Mouse (Mus musculus) left cerebral cortex, adult 8-10 months (tissue): ENCODE measurements around the gene Sorcs2. TPM values are rescaled to one million over a fixed set of nuclear protein-coding genes. Genes with fewer than 3 reads are reported as not detected.
A peak's percentile ranks its signal among the peaks of the same experiment; 100 is the strongest.

Experiments
- DNase-seq, 2 experiments: peaks; one replicate each; pipeline ENCODE4 v3.0.0; 2022; ENCODE audit warnings: low spot score in 2 of 2
- total RNA-seq, 4 experiments: library from RNA; stranded (reverse); gene quantifications; 2 replicates each; pipeline ENCODE4 v1.2.4; 2022

Sorcs2 gene
- total RNA-seq, 4 experiments from 2014 or later: 37.3 to 41.7 (median 41.3) TPM

DNA sequence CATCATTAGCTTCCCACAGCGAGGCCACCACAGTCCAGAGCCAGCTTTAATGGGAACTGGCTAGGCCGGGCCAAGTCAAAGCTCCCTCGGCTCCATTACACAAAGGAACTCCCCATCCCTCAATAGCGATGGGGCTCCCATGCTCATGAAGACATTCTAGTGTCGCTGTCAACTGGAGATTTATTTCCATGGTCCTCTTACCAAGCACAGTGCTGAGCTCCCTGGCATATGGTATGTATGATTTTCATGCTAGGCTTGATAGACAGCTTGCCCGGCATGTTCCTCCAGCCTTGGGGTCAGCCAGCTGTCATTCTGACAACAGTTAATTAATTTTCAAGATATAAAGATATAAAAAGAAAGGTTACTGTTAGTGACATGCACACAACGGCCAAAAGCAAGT, 215.6 kb downstream of the Sorcs2 start:
- no peak for DNase-seq

DNA sequence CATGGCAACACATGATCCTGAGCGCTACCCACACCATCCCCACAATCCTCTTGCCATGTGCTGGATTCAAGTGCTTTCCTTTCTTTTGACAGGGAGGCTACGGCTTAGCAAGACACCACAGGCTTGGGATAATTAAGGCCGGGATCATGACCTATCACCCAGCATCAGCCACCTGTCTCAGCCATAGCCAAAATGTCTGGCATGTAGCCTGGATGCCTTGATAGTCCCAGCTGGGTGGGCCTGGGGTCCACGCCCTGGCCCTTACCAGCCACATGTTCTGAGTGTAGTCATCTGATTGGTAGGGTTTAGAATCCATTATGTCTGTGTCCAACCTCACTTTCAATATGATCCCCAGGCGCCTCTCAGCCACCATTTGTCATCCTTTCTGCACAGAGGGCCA, 218.2 kb downstream of the Sorcs2 start:
- no peak for DNase-seq

DNA sequence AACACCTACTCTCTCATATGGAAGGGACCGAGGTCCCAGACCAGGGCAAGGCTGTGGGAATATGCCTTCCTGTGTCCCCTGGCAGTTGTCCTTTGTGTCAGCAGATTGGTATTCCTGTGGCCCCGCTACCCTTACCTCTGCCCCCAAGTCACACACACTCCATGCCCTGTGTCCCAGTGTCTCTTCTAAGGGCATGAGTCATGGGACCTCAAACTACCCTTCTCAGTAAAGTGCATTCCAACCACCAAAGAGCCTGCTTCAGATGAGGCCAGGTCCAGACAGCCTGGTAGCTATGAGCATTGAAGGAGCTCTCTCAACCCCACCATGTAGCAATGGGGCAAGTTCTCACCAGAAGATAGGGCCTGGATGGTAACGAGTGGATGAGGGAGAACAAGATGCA, 219.2 kb downstream of the Sorcs2 start:
- no peak for DNase-seq

DNA sequence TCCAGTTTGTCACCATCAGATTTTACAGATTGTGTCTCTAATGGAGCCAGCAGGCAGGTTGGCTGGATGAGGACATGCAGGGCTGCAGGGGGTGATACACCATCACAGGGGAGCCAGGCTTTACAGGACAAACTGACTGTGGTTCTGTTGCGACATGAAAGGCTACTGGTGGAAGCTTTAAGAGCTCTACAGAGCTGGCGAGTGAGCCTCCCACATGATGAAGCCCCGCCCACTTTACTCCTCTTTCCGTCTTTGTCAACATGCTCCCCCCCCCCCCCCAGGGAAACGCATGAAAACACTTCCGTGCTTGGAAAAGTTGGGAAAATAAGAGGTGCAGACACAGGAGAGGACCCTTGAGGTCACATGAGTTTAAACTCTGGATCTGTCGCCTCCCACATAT, 219.7 kb downstream of the Sorcs2 start:
- no peak for DNase-seq

DNA sequence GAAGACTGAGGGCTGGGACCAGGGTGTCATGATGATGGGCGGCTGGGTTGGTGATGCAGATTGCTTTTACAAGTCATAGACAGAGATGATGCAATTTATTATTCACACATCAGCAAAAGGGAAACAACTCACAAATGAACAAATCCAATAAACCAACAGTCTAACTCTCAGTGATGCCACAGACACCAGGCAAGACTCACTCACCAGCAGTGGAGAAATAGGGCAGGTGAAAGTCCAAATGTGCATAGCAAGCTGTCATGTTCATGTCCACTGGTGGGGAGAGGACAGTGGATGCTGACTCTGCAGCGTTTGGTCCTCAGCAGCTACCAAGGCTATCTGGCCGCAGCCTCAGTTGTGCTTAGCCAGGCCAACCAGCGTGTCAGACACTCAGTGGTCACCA, 221.1 kb downstream of the Sorcs2 start:
- no peak for DNase-seq

DNA sequence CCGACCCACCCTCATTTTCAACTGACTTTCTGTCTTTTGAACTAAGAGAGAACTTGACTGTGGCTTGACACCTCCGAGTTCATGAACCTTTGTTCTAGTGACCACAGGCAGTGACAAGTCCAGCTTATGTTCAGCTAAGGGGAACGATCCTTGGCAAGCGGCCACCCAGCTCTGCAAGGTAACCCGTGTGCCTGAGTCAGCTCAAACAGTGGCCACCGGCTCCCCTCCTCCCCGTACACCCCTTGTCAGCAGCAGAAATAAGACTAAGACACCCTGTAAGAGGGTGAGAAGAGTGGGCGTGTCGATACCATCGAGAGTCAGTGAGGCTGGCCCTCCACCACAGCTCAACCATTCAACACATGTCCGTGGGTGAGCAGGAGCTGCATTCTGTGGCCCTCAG, 221.5 kb downstream of the Sorcs2 start:
- no peak for DNase-seq

DNA sequence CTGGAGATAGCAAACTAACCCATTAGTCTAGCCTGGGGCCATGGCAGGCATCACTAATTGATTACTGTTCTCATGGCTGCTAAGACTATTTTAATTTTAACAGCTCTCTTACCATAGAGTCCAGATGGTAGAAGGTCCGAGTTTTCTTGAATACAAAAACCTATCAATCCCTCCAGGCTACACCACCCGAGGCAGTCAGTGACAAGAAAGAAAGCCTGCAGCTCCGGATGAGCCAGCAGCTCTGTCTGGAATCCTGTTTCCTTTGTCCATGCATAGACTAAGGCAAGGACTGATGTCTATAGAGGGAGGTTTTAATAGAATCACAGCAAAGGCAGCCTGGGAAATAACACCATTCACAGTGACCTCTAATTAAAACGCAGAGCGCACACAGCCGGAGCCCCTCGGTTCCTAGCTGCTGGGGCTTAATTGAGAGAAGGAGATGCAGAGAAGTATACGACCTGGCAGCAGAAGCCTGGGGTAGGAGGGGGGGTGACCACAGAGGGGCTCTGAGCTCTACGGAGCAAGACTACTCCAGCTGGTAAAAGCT, 223.3 kb downstream of the Sorcs2 start:
- no peak for DNase-seq

DNA sequence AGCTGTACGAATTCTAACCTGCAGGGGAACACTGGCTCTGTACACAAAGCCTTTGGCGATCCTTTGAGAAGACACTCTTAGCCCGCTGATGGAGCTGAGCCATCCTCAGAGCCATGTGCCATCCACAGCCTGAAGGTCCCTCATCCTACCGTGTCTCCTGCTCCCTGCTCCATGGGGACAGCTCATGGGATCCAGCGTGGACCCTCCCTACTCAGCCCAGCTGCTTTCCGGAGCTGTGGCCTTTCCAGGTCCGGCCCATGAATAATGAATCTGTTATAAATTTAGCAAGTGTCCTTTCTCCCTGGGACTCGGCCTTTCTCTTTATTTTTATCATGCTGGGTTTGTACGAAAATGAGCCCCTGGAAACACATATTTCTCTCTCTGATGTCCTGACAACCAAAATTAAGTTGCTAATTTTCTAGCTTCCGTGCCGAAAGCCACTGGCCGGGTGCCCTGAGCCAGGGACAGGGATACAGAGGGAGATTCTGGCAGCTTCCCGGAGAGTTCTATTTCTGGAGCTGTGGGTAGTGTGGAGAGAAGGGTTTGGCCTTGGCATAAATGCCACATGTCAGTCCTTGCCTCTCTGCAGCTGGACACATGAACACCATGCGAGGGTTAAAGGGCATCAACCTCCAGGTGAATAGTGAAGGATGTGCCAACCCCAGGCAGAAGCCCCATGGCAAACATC, 228.8 kb downstream of the Sorcs2 start:
- DNase-seq: peak in 1 of 2 experiments; percentile 22

DNA sequence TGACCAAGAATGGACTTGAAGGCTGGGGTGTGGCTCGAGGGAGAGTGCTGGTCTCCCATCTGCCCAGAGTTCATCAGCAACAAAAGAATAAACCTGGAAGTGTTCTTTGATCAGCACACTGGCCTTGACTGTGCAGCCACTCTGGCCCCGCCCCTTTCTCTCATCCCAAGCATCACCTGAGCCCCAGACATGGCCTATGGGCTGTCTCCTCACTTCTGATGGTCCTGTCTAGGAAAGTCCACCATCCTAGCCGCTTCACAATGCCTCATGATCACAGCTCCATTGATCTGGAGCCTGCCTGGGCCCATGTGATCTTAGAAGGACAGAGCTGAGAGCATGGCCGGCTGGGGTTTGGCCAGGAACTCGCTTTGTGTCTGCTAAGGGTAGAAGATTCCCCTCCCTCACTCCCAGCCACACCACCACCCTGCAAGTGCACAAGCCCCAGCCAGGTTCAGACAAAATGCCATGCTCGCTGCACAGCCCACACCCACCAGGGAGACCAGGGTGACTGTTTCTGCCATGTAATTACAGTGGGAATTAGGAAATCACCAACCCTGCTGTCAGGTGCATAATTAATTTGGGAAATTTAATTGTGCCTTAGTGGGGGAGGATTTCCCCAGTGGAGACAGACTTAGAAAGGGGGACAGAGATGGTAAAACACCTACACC, 231.5 kb downstream of the Sorcs2 start:
- no peak for DNase-seq

DNA sequence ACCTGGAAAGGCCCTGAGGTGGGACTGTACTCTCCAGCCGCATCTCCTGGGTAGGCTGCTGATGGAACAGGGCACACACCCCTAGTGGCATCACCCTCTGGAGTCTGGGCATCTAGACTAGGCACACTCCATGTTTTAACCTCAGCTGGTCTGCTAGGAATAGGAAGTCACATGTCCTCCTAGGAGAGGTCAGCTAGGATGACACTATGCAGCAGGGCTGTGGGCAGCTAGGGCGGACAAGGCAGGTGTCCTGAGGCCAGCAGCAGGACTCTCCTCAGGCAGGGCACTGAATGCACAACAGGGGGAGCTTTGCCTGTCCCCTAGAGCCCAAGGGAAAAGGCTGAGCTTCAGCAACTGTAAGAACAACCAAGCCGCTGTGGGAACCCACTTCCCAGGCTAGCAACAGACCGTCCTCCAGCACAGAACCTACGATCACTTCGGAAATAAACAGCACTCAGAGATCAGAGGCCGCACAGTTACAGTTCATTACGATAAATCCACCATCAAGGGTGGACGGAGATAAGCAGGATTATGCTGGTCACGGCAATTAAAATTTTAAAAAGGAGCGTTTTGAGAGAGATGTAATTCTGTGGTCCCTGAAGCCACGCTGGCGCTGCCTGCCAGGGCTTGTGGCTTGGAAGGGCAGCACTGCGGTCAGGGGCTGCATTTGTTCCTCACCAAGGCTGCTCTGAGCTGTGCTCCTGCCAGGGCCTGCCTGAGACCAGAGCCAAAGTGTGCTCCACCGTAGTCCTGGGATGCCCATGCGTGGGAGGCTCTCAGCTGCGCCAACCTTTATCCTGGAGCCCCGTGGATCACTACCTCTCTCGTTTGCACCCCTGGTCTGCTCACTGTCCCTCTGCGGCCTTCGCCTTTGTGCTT, 232.3 kb downstream of the Sorcs2 start:
- no peak for DNase-seq

DNA sequence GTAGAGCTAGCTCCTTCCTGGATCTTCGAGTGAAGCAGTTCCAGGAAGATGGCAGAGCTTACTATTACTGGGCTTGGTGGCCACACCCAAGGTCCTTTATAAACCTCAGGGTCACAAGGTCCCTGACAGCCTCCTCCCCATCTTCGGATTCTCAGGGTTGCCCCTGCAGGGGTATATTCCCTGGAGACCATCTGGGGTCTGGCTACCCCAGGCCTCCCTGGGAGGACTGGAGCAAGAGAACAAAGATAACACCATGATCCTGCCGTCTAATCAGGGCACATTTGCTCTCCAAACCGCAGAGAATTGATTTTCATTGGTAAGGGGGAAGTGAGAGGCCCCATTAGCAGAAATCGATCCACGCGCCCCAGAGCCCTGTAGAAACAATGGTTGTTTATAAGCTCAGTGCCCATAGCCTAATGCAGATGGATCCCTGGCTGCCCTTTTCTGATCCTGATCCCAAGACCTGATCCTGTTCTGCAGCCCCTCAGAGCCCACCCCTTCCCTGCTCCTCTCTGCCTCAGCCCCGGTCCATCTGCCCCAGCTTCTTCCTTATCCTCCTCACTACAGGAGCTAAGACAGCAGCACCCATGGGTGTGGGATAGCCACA, 243.0 kb downstream of the Sorcs2 start:
- DNase-seq: no peak

DNA sequence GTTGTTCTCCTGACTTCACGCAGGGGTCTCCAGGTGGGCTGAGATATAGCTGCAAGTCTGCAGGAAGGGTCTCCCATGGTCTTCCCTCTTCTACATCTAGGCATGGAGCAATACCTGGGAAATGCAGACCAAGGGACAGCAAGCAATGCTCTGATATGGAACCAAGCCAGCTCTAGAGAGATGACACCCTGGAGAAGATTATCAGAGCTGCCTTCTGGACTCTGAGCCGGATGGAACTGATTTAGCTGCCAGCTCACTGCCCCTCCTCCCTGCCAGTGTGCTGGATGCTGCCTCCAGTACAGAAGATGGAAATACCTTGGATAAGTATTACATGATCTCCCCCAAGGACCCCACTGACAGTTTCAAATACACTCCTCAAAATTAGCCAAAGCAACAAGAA, 244.7 kb downstream of the Sorcs2 start:
- DNase-seq: no peak

DNA sequence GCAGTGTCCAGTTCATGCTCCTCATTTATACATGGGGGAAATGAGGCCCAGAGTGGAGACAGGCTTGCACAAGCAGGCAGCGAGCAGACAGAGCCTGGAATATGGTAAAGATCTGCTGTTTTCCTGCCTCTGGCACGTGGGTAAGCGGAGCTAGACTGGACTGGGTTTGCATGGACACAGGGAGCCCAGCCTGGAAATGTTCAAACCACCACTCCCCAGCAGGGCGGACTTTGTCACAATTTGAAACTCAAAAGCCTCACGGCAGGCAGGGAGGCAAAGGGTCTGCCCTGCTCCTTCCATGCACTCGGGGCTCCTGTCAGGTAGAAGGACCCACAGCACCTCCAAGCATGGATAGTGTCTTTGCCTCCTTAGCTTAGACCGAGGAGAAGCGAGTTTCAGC, 246.9 kb downstream of the Sorcs2 start:
- DNase-seq: no peak

DNA sequence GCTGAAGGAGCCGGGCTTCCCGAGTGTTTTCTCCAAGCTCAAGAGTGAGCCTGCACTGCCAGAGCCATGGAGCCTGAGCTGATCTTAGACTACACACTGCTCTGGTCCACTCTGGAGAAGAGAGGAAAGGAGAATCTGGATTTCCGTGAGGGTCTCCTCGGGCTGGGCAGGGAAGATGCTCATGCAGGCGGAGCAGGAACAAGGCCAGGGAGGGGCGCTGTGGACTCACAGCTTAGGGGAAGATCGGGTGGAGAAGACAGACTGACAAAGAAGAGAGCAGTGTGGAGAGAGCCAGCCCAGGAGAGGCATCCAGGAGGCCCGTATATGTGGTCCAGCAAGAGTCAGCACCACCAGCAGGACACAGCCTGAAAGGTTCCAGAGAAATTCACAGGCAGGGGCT, 248.8 kb downstream of the Sorcs2 start:
- no peak for DNase-seq

DNA sequence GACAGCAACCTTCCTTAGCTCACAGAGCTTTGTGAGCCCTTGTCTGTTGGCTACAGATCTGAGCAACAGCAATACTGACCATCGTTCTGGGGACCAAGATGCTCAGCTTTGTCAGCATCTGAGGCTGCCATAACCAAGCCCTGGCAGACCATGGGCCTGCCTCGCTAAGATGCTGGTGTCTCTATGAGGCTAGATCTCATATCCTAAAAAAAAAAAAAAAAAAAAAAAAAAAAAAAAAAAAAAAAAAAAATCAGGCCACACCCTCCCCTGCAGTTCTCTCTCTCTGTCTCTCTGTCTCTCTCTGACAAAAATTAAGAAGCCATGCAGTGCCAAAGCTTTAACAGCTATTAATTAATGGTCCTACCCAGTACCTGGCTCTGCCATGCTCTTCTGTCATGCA, 251.3 kb downstream of the Sorcs2 start:
- no peak for DNase-seq

DNA sequence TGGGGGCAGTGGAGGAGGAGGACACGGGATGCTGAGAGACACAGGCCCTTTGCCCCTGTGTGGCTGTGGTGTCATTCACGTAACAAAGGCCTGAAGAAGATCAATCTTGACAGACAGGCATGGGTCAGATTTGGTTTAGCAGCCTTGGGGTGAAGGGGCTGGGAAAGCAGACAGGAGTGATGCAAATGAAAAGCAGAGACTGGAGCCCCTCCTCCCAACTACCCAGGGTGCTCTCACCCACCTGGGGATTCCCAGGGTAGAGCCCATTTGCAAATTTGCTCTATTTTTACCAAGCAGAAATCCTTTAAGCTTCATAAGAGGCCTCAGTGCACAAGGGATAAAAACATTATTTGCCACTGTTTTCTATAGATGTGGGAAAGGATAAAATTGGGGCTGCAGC, 253.4 kb downstream of the Sorcs2 start:
- no peak for DNase-seq

DNA sequence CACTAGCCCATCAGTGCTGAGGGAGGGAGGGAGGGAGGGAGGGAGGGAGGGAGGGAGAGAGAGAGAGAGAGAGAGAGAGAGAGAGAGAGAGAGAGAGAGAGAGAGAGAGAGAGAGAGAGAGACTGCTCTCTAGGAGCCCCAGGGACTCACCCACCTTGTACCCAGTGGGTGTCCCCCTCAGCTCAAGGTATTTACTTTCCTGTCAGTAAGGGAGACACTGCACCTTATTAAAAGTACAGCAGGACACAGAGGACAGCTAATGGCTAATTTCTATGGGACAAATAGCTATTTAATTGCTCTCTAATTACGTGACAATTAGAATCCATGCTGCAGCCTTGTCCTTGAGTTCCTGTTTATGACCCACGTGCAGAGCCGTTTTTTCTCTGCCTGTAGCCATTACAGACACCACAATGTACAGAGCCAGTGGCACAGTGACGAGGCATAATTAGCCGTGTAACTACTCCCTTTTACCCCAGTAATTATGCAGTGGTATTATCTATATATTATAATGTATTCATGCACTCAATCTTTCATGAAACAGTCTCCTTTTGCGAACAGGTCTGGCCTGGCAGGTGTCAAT, 256.2 kb downstream of the Sorcs2 start:
- no peak for DNase-seq

DNA sequence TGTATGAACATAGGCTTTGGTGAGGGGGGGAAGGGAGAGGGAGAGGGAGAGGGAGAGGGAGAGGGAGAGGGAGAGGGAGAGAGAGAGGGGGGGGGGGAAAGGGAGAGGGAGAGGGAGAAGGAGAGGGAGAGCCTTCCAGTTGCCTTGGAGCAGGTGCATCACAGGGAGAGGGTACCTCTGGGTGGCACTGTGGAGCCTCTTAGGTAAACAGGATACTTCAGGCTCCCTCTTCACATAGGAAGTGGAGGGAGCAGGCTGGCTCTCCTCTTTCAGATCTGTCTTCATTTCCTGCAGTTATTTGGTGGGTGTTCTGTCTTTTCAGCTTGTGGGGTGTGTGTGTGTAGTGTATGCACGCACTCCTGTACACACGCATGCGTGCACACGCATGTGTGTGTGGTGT, 256.8 kb downstream of the Sorcs2 start:
- DNase-seq: no peak

DNA sequence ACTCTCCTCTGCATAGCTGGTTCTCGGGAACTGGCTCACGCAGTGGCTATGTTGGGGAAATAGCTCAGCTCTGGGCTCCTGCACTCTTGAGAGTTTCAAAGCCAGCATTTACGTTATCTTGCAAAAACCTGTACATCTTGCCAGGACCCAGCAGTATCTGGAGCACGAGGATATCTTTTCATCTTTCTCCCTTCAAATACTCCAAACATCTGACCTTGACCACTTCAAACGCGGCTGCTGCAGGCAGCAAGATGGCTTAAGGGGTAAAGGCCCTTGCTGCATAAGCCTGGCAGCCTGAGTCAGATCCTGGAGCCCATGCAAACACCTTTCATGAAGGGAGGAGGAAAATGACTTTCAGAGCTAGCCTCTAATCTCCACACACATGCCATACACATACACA, 258.2 kb downstream of the Sorcs2 start:
- DNase-seq: no peak

DNA sequence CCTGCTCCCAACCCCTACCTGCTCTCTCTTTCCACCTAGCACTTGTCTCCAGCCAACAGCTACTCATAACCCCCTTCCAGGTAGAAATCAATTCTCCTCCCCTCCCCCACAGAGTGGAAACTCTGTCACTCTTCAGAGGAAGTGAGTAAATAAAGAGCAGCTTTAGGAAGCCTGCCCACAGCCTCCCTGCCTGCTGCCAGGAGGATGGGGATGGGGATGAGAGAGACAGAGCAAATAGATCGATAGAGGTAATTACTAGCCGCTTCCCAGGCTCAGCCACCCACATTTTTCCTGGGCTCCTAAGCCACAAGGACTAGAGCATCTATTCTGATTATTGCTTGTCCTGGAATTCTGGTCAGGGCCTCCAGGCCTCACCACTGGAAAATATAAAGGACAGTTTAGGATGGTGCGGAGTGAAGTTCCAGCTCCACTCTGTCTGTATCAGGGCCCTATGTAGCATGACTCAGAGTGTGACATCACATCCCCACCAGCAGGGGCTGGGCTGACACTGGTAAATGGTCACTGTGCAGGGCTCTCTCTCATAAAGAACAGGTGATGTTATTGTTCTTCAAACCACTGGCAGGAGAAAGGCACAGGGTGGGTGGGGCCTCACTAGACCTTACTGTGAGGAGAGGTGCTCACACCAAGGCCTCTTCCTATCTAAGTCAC, 261.9 kb downstream of the Sorcs2 start:
- no peak for DNase-seq

DNA sequence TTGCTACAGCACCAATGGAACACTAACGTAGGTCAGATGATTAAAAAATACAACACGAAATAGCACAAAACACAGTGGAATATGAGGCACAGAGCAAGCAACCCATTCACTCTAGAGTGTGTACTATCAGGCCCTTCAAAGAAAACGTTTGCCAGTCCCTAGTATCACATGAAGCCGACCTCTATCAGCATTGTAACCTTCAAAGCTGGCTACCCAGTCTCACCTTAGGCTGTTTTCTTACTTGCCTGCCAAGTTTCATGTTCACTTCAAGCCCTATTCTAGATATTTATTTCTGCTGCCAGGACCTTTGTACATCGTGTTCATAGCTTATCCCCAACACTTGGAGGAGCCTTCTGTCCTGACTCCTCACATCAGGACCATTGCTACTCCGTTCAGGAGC, 263.6 kb downstream of the Sorcs2 start:
- DNase-seq: no peak
